Mouse (Mus musculus) stomach, postnatal 0 days (tissue): ENCODE data around the gene Gp1bb.

Experiments used
- CTCF ChIP-seq: IDR thresholded peaks from 2 replicates; pipeline ENCODE4 v1.5.1; 2016; ENCODE audit warnings: antibody characterized with exemption, low read depth, mild to moderate bottlenecking, moderate library complexity
- EP300 ChIP-seq: optimal IDR thresholded peaks from 2 replicates; pipeline ENCODE3; 2016; ENCODE audit warnings: antibody characterized with exemption

DNA sequence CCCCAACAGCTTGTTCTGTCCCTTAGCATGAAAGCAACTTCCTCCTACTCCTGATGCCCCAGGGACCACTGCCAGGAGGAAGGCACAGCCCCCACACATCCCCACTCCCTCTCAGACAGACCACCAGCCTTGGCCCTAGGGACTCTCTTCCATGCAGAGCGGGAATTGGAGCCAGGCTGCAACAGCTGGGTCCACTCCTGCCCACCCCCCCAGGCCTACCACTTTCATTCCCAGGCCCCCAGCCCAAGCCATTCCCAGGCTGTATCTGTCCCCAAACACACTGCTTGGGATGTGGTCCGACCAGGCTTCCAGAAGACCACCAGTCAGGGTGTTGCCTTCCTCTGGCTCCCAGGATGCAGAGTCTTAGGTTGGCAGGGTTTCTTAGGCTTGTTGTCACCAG lies 13.1 kb downstream of the Gp1bb start:
- no peak for TF ChIP-seq CTCF
- TF ChIP-seq EP300, result no peak
